Mouse (Mus musculus): Measurements from ENCODE around the gene Arrb2. TPM values are rescaled to one million over a fixed set of nuclear protein-coding genes. Genes with fewer than 3 reads are reported as not detected.
"Not testable (repeated sequence)": the region's sequence is repeated elsewhere in the genome, so short reads cannot be mapped to it uniquely, and the experiment has no call there.

The Arrb2 gene
- polyA plus RNA-seq, 1 experiment from 2014 or later, result 15.8 TPM

- Histone ChIP-seq H3K4me3 (ENCODE audit: low read depth, low read length) (no peak overlapping the region), H3K36me3 (ENCODE audit: control insufficient read depth, insufficient read depth) (no peaks in the 10 kb centered on the region), H3K9me3 (replicated peaks; ENCODE audit: control insufficient read depth, low read length) (no peaks in the 10 kb centered on the region), H3K9ac (ENCODE audit: low read depth, low read length) (no peak overlapping the region), H3K27me3 (ENCODE audit: control insufficient read depth, insufficient read depth, low read depth, low read length) (no peaks in the 10 kb centered on the region), H3K4me2 (ENCODE audit: low read depth, low read length) (no peak overlapping the region), H3K4me1 (ENCODE audit: control insufficient read depth, low read depth, low read length) (no peaks in the 10 kb centered on the region), H3K27ac (ENCODE audit: low read length) (no peak overlapping the region)
- ATAC-seq (ENCODE audit: low read depth), result no peak
- 43% methylated on average over 4 of the region's 4 CpGs for WGBS (ENCODE audit: insufficient replicate concordance)
Observed at GRCm38 (mm10) chr11:70418199-70418598, 14.2 kb upstream of the Arrb2 start.

GRCm38 (mm10) chr11:70419486-70419885 is 12.9 kb upstream of the Arrb2 start:
- Histone ChIP-seq H3K4me2 (ENCODE audit: low read depth, low read length) (no peak overlapping the region), H3K9me3 (replicated peaks; ENCODE audit: control insufficient read depth, low read length) (no peaks in the 10 kb centered on the region), H3K27me3 (ENCODE audit: control insufficient read depth, insufficient read depth, low read depth, low read length) (no peaks in the 10 kb centered on the region), H3K9ac (ENCODE audit: low read depth, low read length) (no peak overlapping the region), H3K4me3 (ENCODE audit: low read depth, low read length) (no peak overlapping the region), H3K27ac (ENCODE audit: low read length) (no peak overlapping the region), H3K4me1 (ENCODE audit: control insufficient read depth, low read depth, low read length) (no peaks in the 10 kb centered on the region), H3K36me3 (ENCODE audit: control insufficient read depth, insufficient read depth) (no peaks in the 10 kb centered on the region)
- WGBS (ENCODE audit: insufficient replicate concordance), result 55% methylated on average over 5 of the region's 5 CpGs
- no peak for ATAC-seq (ENCODE audit: low read depth)

DNA sequence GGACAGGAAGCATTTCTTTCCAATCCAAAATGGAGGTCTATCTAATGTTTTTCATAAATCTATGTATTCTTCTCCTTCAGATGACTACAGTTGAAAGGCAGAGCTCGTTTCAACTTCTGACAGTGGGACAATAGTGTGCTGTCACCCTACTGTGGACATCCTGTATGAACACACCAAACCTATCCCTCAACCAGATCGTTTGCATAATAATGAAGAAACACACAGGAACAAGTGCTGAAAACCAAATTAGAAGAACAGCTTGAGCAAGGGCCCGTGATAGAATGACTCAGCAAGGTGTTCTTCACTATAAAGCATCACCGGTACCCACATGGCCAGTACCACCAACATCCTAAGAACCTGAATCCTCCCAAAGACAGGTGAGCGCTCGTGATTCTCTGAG is 5.8 kb upstream of the Arrb2 start:
- not testable (repeated sequence) for H3K27me3 ChIP-seq (ENCODE audit: control insufficient read depth, insufficient read depth, low read depth, low read length); H3K9ac ChIP-seq (ENCODE audit: low read depth, low read length); H3K4me2 ChIP-seq (ENCODE audit: low read depth, low read length); H3K27ac ChIP-seq (ENCODE audit: low read length); ATAC-seq (ENCODE audit: low read depth); H3K4me1 ChIP-seq (ENCODE audit: control insufficient read depth, low read depth, low read length); H3K36me3 ChIP-seq (ENCODE audit: control insufficient read depth, insufficient read depth); H3K4me3 ChIP-seq (ENCODE audit: low read depth, low read length); H3K9me3 ChIP-seq (replicated peaks; ENCODE audit: control insufficient read depth, low read length)
- 59% methylated on average over 6 of the region's 6 CpGs for WGBS (ENCODE audit: insufficient replicate concordance)

GRCm38 (mm10) chr11:70431574-70431973 is 861 bp upstream of the Arrb2 start:
- Histone ChIP-seq H3K9ac (ENCODE audit: low read depth, low read length) (no peak overlapping the region), H3K4me1 (ENCODE audit: control insufficient read depth, low read depth, low read length) (peaks cover 15% of the 10 kb centered on the region)
- 48% methylated on average over 5 of the region's 5 CpGs for WGBS (ENCODE audit: insufficient replicate concordance)

GRCm38 (mm10) chr11:70432895-70433568 is 597 bp downstream of the Arrb2 start:
- WGBS (ENCODE audit: insufficient replicate concordance), result 1% methylated on average over 15 of the region's 15 CpGs

More at GRCm38 (mm10) chr11:70431574-70431973, 861 bp upstream of the Arrb2 start:
- Histone ChIP-seq H3K4me2 (ENCODE audit: low read depth, low read length) (peak overlapping the region; percentile 87), H3K9me3 (replicated peaks; ENCODE audit: control insufficient read depth, low read length) (no peaks in the 10 kb centered on the region), H3K27me3 (ENCODE audit: control insufficient read depth, insufficient read depth, low read depth, low read length) (no peaks in the 10 kb centered on the region), H3K4me3 (ENCODE audit: low read depth, low read length) (peak overlapping the region; percentile 72), H3K36me3 (ENCODE audit: control insufficient read depth, insufficient read depth) (no peaks in the 10 kb centered on the region), H3K27ac (ENCODE audit: low read length) (no peak overlapping the region)
- no peak for ATAC-seq (ENCODE audit: low read depth)

DNA sequence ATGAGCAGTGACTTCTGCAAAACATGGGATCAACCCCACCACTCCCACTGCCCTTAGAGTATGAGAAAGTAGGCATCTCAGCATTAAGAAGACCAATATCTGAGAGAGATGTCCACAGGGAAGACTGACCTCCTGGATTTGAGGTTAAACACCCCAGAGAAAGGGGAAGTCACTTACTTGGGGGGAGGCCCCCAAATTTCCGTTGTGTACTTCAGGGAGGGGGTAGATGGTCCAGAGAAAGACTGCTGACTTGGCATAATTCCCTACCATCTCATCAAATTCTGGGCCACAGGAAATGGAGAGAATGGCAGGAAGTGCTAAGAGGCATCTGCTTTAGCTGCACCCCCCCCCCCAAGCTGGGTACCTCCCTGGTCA is 1.1 kb downstream of the Arrb2 start:
- ATAC-seq (ENCODE audit: low read depth), result no peak
- peak overlapping the region; percentile 54 for H3K27ac ChIP-seq (ENCODE audit: low read length)
- no peaks in the 10 kb centered on the region for H3K9me3 ChIP-seq (replicated peaks; ENCODE audit: control insufficient read depth, low read length)
- H3K36me3 ChIP-seq (ENCODE audit: control insufficient read depth, insufficient read depth), result peaks cover 3% of the 10 kb centered on the region
- peak overlapping the region; percentile 76; the same call in 1 of the 2 replicates for H3K9ac ChIP-seq (ENCODE audit: low read depth, low read length)
- peak overlapping the region; percentile 87 for H3K4me2 ChIP-seq (ENCODE audit: low read depth, low read length)
- 31% methylated on average over 1 of the region's 1 CpGs for WGBS (ENCODE audit: insufficient replicate concordance)
- H3K27me3 ChIP-seq (ENCODE audit: control insufficient read depth, insufficient read depth, low read depth, low read length), result no peaks in the 10 kb centered on the region
- peaks cover 15% of the 10 kb centered on the region for H3K4me1 ChIP-seq (ENCODE audit: control insufficient read depth, low read depth, low read length)
- H3K4me3 ChIP-seq (ENCODE audit: low read depth, low read length), result peak overlapping the region; percentile 72

More at GRCm38 (mm10) chr11:70432895-70433568, 597 bp downstream of the Arrb2 start:
- peaks cover under 1% of the 10 kb centered on the region for H3K36me3 ChIP-seq (ENCODE audit: control insufficient read depth, insufficient read depth)
- peaks cover 15% of the 10 kb centered on the region for H3K4me1 ChIP-seq (ENCODE audit: control insufficient read depth, low read depth, low read length)
- peak overlapping the region; percentile 72 for H3K4me3 ChIP-seq (ENCODE audit: low read depth, low read length)
- no peaks in the 10 kb centered on the region for H3K27me3 ChIP-seq (ENCODE audit: control insufficient read depth, insufficient read depth, low read depth, low read length)
- H3K9me3 ChIP-seq (replicated peaks; ENCODE audit: control insufficient read depth, low read length), result no peaks in the 10 kb centered on the region
- H3K27ac ChIP-seq (ENCODE audit: low read length), result peak overlapping the region; percentile 78
- peak overlapping the region; percentile 87 for H3K4me2 ChIP-seq (ENCODE audit: low read depth, low read length)
- ATAC-seq (ENCODE audit: low read depth), result peak; percentile 5; the same call in 1 of the 2 replicates
- peak overlapping the region; percentile 76 for H3K9ac ChIP-seq (ENCODE audit: low read depth, low read length)

GRCm38 (mm10) chr11:70433951-70434350 is 1.5 kb downstream of the Arrb2 start:
- no peaks in the 10 kb centered on the region for H3K9me3 ChIP-seq (replicated peaks; ENCODE audit: control insufficient read depth, low read length)
- H3K4me3 ChIP-seq (ENCODE audit: low read depth, low read length), result peak overlapping the region; percentile 72
- H3K4me2 ChIP-seq (ENCODE audit: low read depth, low read length), result peak overlapping the region; percentile 87
- peaks cover 3% of the 10 kb centered on the region for H3K36me3 ChIP-seq (ENCODE audit: control insufficient read depth, insufficient read depth)
- 0 out of 2 replicates have a peak overlapping the region, but pooled peaks have one; percentile 16 for H3K9ac ChIP-seq (ENCODE audit: low read depth, low read length)
- H3K27me3 ChIP-seq (ENCODE audit: control insufficient read depth, insufficient read depth, low read depth, low read length), result no peaks in the 10 kb centered on the region
- no peak for ATAC-seq (ENCODE audit: low read depth)
- H3K27ac ChIP-seq (ENCODE audit: low read length), result peak overlapping the region; percentile 54
- peaks cover 15% of the 10 kb centered on the region for H3K4me1 ChIP-seq (ENCODE audit: control insufficient read depth, low read depth, low read length)
- 70% methylated on average over 3 of the region's 3 CpGs for WGBS (ENCODE audit: insufficient replicate concordance)

GRCm38 (mm10) chr11:70435476-70435875 is 3.0 kb downstream of the Arrb2 start:
- Histone ChIP-seq H3K9me3 (replicated peaks; ENCODE audit: control insufficient read depth, low read length) (no peaks in the 10 kb centered on the region), H3K27me3 (ENCODE audit: control insufficient read depth, insufficient read depth, low read depth, low read length) (no peaks in the 10 kb centered on the region), H3K27ac (ENCODE audit: low read length) (no peak overlapping the region), H3K4me2 (ENCODE audit: low read depth, low read length) (no peak overlapping the region), H3K9ac (ENCODE audit: low read depth, low read length) (no peak overlapping the region; the same call in 1 of the 2 replicates), H3K36me3 (ENCODE audit: control insufficient read depth, insufficient read depth) (peaks cover 3% of the 10 kb centered on the region), H3K4me1 (ENCODE audit: control insufficient read depth, low read depth, low read length) (peaks cover 15% of the 10 kb centered on the region), H3K4me3 (ENCODE audit: low read depth, low read length) (no peak overlapping the region)
- WGBS (ENCODE audit: insufficient replicate concordance), result 16% methylated on average over 5 of the region's 5 CpGs
- ATAC-seq (ENCODE audit: low read depth), result no peak

GRCm38 (mm10) chr11:70437426-70437825 is 5.0 kb downstream of the Arrb2 start:
- no peak overlapping the region for H3K27ac ChIP-seq (ENCODE audit: low read length)
- 27% methylated on average over 6 of the region's 6 CpGs for WGBS (ENCODE audit: insufficient replicate concordance)
- no peak overlapping the region for H3K4me2 ChIP-seq (ENCODE audit: low read depth, low read length)

More at GRCm38 (mm10) chr11:70437426-70437825, 5.0 kb downstream of the Arrb2 start:
- Histone ChIP-seq H3K27me3 (ENCODE audit: control insufficient read depth, insufficient read depth, low read depth, low read length) (no peaks in the 10 kb centered on the region), H3K9me3 (replicated peaks; ENCODE audit: control insufficient read depth, low read length) (no peaks in the 10 kb centered on the region), H3K4me3 (ENCODE audit: low read depth, low read length) (no peak overlapping the region), H3K9ac (ENCODE audit: low read depth, low read length) (no peak overlapping the region), H3K4me1 (ENCODE audit: control insufficient read depth, low read depth, low read length) (peaks cover 10% of the 10 kb centered on the region), H3K36me3 (ENCODE audit: control insufficient read depth, insufficient read depth) (peaks cover 3% of the 10 kb centered on the region)
- ATAC-seq (ENCODE audit: low read depth), result no peak

Data from liver, embryonic 16.5 days (tissue).